Mouse (Mus musculus) neural tube, embryonic 13.5 days (tissue): ENCODE measurements around the gene Tceanc. TPM values are rescaled to one million over a fixed set of nuclear protein-coding genes. Genes with fewer than 3 reads are reported as not detected.
"Not testable (repeated sequence)": the region's sequence is repeated elsewhere in the genome, so short reads cannot be mapped to it uniquely, and the experiment has no call there.

Experiments
- ATAC-seq: fragments of 200-750 bp; cut with Nextera tagmentation; 2 replicates; pipeline ENCODE4 v1.8.0; 2017; ENCODE audit warnings: low read depth, mild to moderate bottlenecking, moderate TSS enrichment, moderate library complexity
- H3K27ac ChIP-seq: fragments of 300-500 bp; sonication (generic); replicated peaks from 2 replicates; pipeline ENCODE4 v1.5.1; 2015; ENCODE audit warnings: moderate library complexity, mild to moderate bottlenecking, inconsistent platforms
- H3K27me3 ChIP-seq: fragments of 300-500 bp; sonication (generic); 2 replicates; pipeline ENCODE4 v1.6.1; 2015; ENCODE audit warnings: mild to moderate bottlenecking, inconsistent platforms
- H3K36me3 ChIP-seq: fragments of 300-500 bp; sonication (generic); 2 replicates; pipeline ENCODE4 v1.6.1; 2015; ENCODE audit warnings: mild to moderate bottlenecking, inconsistent platforms
- H3K4me1 ChIP-seq: fragments of 300-500 bp; sonication (generic); replicated peaks from 2 replicates; pipeline ENCODE4 v1.6.1; 2015; ENCODE audit warnings: inconsistent platforms
- H3K4me2 ChIP-seq: fragments of 300-500 bp; sonication (generic); 2 replicates; pipeline ENCODE4 v1.6.1; 2015; ENCODE audit warnings: inconsistent platforms, mild to moderate bottlenecking, moderate library complexity
- H3K4me3 ChIP-seq: fragments of 300-500 bp; sonication (generic); 2 replicates; pipeline ENCODE4 v1.5.1; 2015; ENCODE audit warnings: mild to moderate bottlenecking, inconsistent platforms
- H3K9ac ChIP-seq: fragments of 300-500 bp; sonication (generic); 2 replicates; pipeline ENCODE4 v1.6.1; 2015; ENCODE audit warnings: moderate library complexity, mild to moderate bottlenecking, inconsistent platforms
- H3K9me3 ChIP-seq: fragments of 300-500 bp; sonication (generic); 2 replicates; pipeline ENCODE4 v1.6.1; 2016; ENCODE audit warnings: inconsistent platforms
- WGBS: fragments of 180-500 bp; shearing (Covaris S2); methylation state at CpG from one replicate; pipeline ENCODE4 v1.1.7; 2015; 5-methylcytosine and 5-hydroxymethylcytosine counted together
- polyA plus RNA-seq: library from polyadenylated mRNA; unstranded; fragments of >200 nt; fragmentation: Nextera tagmentation; extraction: Ambion mirVana; gene quantifications from 2 replicates; pipeline ENCODE4 v1.2.1, GENCODE M21; 2015

Tceanc gene
- polyA plus RNA-seq, 1 experiment from 2014 or later = 6.9 TPM

- H3K4me1 ChIP-seq = no peaks in the 10 kb centered on the region
- no peak overlapping the region for H3K4me3 ChIP-seq
- no peak for ATAC-seq
- no peaks in the 10 kb centered on the region for H3K36me3 ChIP-seq
- no peak overlapping the region for H3K27ac ChIP-seq
- no peak overlapping the region for H3K4me2 ChIP-seq
- peaks cover 18% of the 10 kb centered on the region; the same call in 1 of the 2 replicates for H3K27me3 ChIP-seq
- WGBS = 83% methylated on average over 1 of the region's 1 CpGs
- no peak overlapping the region for H3K9ac ChIP-seq
- H3K9me3 ChIP-seq = no peaks in the 10 kb centered on the region
Observed at GRCm38 (mm10) chrX:166516631-166517030, 1.7 kb downstream of the Tceanc start.

- no peaks in the 10 kb centered on the region for H3K36me3 ChIP-seq
Observed at GRCm38 (mm10) chrX:166515923-166516322, 2.4 kb downstream of the Tceanc start.

GRCm38 (mm10) chrX:166514035-166514434 is 4.3 kb downstream of the Tceanc start:
- H3K27me3 ChIP-seq = peaks cover 15% of the 10 kb centered on the region; the same call in 1 of the 2 replicates
- not testable (repeated sequence) for H3K27ac ChIP-seq, H3K9ac ChIP-seq, H3K4me3 ChIP-seq, H3K4me1 ChIP-seq, ATAC-seq, H3K36me3 ChIP-seq, H3K9me3 ChIP-seq
- H3K4me2 ChIP-seq = peak overlapping the region; percentile 33
- 30% methylated on average over 12 of the region's 12 CpGs for WGBS

More at GRCm38 (mm10) chrX:166515923-166516322, 2.4 kb downstream of the Tceanc start:
- H3K27ac ChIP-seq = no peak overlapping the region
- ATAC-seq = no peak
- no peaks in the 10 kb centered on the region for H3K4me1 ChIP-seq
- H3K9ac ChIP-seq = no peak overlapping the region
- no peaks in the 10 kb centered on the region for H3K9me3 ChIP-seq
- H3K4me3 ChIP-seq = no peak overlapping the region
- 95% methylated on average over 3 of the region's 3 CpGs for WGBS
- H3K27me3 ChIP-seq = peaks cover 15% of the 10 kb centered on the region; the same call in 1 of the 2 replicates
- H3K4me2 ChIP-seq = no peak overlapping the region

- Histone ChIP-seq H3K4me2 (no peak overlapping the region), H3K4me1 (peaks cover 7% of the 10 kb centered on the region; the same call in 1 of the 2 replicates), H3K27me3 (peaks cover 15% of the 10 kb centered on the region; the same call in 1 of the 2 replicates), H3K4me3 (no peak overlapping the region), H3K9ac (no peak overlapping the region), H3K9me3 (no peaks in the 10 kb centered on the region), H3K27ac (no peak overlapping the region), H3K36me3 (no peaks in the 10 kb centered on the region)
- WGBS = 88% methylated on average over 4 of the region's 4 CpGs
- ATAC-seq = no peak
Observed at GRCm38 (mm10) chrX:166512071-166512470, 6.3 kb downstream of the Tceanc start.

GRCm38 (mm10) chrX:166511107-166511506 is 7.3 kb downstream of the Tceanc start:
- Histone ChIP-seq H3K9me3 (no peaks in the 10 kb centered on the region), H3K27me3 (peaks cover 13% of the 10 kb centered on the region; the same call in 1 of the 2 replicates), H3K27ac (peak overlapping the region; percentile 74; the same call in 1 of the 2 replicates), H3K4me1 (peaks cover 7% of the 10 kb centered on the region; the same call in 1 of the 2 replicates), H3K4me2 (no peak overlapping the region), H3K9ac (no peak overlapping the region), H3K36me3 (no peaks in the 10 kb centered on the region), H3K4me3 (no peak overlapping the region)
- no peak for ATAC-seq

GRCm38 (mm10) chrX:166509761-166510738 is 8.3 kb downstream of the Tceanc start:
- Histone ChIP-seq H3K9ac (peak overlapping the region; percentile 80), H3K36me3 (no peaks in the 10 kb centered on the region), H3K4me2 (peak overlapping the region; percentile 54), H3K4me1 (peaks cover 7% of the 10 kb centered on the region; the same call in 1 of the 2 replicates), H3K4me3 (peak overlapping the region; percentile 53), H3K9me3 (no peaks in the 10 kb centered on the region), H3K27ac (peak overlapping the region; percentile 98), H3K27me3 (peaks cover 10% of the 10 kb centered on the region; the same call in 1 of the 2 replicates)
- ATAC-seq = peak; percentile 99
- WGBS = 16% methylated on average over 65 of the region's 65 CpGs

GRCm38 (mm10) chrX:166504421-166504820 is 13.9 kb downstream of the Tceanc start:
- no peak overlapping the region for H3K9ac ChIP-seq
- H3K9me3 ChIP-seq = no peaks in the 10 kb centered on the region
- ATAC-seq = no peak
- WGBS = 76% methylated on average over 2 of the region's 2 CpGs
- H3K36me3 ChIP-seq = 0 out of 2 replicates have a peak, but pooled peaks cover 6% of the 10 kb centered on the region
- no peak overlapping the region for H3K27ac ChIP-seq
- H3K4me1 ChIP-seq = peaks cover 7% of the 10 kb centered on the region; the same call in 1 of the 2 replicates
- H3K27me3 ChIP-seq = peaks cover 10% of the 10 kb centered on the region; the same call in 1 of the 2 replicates
- no peak overlapping the region for H3K4me2 ChIP-seq
- H3K4me3 ChIP-seq = no peak overlapping the region

GRCm38 (mm10) chrX:166499496-166500190 is 18.7 kb downstream of the Tceanc start:
- Histone ChIP-seq H3K4me3 (no peak overlapping the region), H3K4me2 (no peak overlapping the region), H3K9me3 (no peaks in the 10 kb centered on the region), H3K27me3 (peaks cover 10% of the 10 kb centered on the region; the same call in 1 of the 2 replicates), H3K9ac (no peak overlapping the region), H3K27ac (no peak overlapping the region), H3K4me1 (no peaks in the 10 kb centered on the region), H3K36me3 (0 out of 2 replicates have a peak, but pooled peaks cover 6% of the 10 kb centered on the region)
- no peak for ATAC-seq
- 74% methylated on average over 1 of the region's 1 CpGs for WGBS

GRCm38 (mm10) chrX:166497771-166498170 is 20.6 kb downstream of the Tceanc start:
- no peak overlapping the region for H3K9ac ChIP-seq
- WGBS = 49% methylated on average over 4 of the region's 4 CpGs
- no peak for ATAC-seq

GRCm38 (mm10) chrX:166495052-166495451 is 23.3 kb downstream of the Tceanc start:
- no peaks in the 10 kb centered on the region for H3K27me3 ChIP-seq
- H3K4me2 ChIP-seq = no peak overlapping the region
- no peak for ATAC-seq
- no peak overlapping the region for H3K27ac ChIP-seq
- H3K9me3 ChIP-seq = no peaks in the 10 kb centered on the region
- no peaks in the 10 kb centered on the region for H3K4me1 ChIP-seq
- no peak overlapping the region for H3K4me3 ChIP-seq
- H3K9ac ChIP-seq = no peak overlapping the region
- H3K36me3 ChIP-seq = no peaks in the 10 kb centered on the region
- WGBS = 91% methylated on average over 2 of the region's 2 CpGs

More at GRCm38 (mm10) chrX:166497771-166498170, 20.6 kb downstream of the Tceanc start:
- H3K27ac ChIP-seq = no peak overlapping the region
- H3K4me1 ChIP-seq = no peaks in the 10 kb centered on the region
- H3K4me2 ChIP-seq = no peak overlapping the region
- no peaks in the 10 kb centered on the region for H3K9me3 ChIP-seq
- no peak overlapping the region for H3K4me3 ChIP-seq
- peaks cover 7% of the 10 kb centered on the region; the same call in 1 of the 2 replicates for H3K27me3 ChIP-seq
- H3K36me3 ChIP-seq = 0 out of 2 replicates have a peak, but pooled peaks cover under 1% of the 10 kb centered on the region

GRCm38 (mm10) chrX:166479365-166479983 is 38.9 kb downstream of the Tceanc start, which contains the start of gene Rab9:
Gene Rab9, minus strand, starts transcription at chrX:166479867.
- Histone ChIP-seq H3K9me3 (no peaks in the 10 kb centered on the region), H3K9ac (peak within 1 kb of the TSS; percentile 77), H3K36me3 (0 out of 2 replicates have a peak, but pooled peaks cover 3% of the 10 kb centered on the region), H3K4me3 (peak within 1 kb of the TSS; percentile 57), H3K4me1 (peaks cover 28% of the 10 kb centered on the region), H3K27me3 (peaks cover 14% of the 10 kb centered on the region; the same call in 1 of the 2 replicates), H3K4me2 (peak within 1 kb of the TSS; percentile 64), H3K27ac (peak within 1 kb of the TSS; percentile 79)
- ATAC-seq = peak; percentile 99
- 7% methylated on average over 38 of the region's 41 CpGs for WGBS
